Mouse (Mus musculus): ENCODE measurements around the gene Gm6337. TPM values are rescaled to one million over a fixed set of nuclear protein-coding genes. Genes with fewer than 3 reads are reported as not detected.
"Not testable (repeated sequence)": the region's sequence is repeated elsewhere in the genome, so short reads cannot be mapped to it uniquely, and the experiment has no call there.

Gene Gm6337
- polyA plus RNA-seq (2014; fragmentation: Nextera tagmentation; extraction: Ambion mirVana): not detected in 2 replicates

DNA sequence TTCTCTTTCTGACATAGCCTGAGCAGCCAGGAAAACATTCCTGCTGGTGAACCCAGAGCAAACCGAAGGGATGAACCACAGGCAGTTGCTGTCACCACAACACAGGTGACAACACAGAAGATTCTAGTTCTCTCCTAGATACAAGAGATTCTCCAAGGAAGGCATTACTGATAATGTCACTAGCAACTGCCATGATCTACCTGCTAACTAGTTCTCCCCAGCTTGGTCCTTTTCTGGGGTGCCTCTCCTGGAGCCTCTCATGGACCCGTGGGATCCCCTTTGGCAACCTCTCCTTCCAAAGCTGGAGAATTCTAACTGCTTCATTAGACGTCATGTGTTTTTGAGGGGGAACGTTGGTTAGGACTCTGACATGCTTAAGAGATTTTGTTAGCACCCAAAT lies at the start of gene Gm6337:
Gene Gm6337 (minus strand): TSS at position 101 of the 400 bp plus-strand sequence.
- ATAC-seq (ENCODE audit: low FRiP score, low TSS enrichment); H3K9ac ChIP-seq (ENCODE audit: low read depth, low read length); H3K27me3 ChIP-seq (ENCODE audit: control insufficient read depth, insufficient read depth, low read length); H3K27ac ChIP-seq (ENCODE audit: low read depth, low read length); H3K4me1 ChIP-seq (ENCODE audit: control insufficient read depth, insufficient read depth, low read length); H3K4me2 ChIP-seq (replicated peaks; ENCODE audit: low read depth, low read length); H3K9me3 ChIP-seq (ENCODE audit: control insufficient read depth, low read length); H3K4me3 ChIP-seq (ENCODE audit: low read length); H3K36me3 ChIP-seq (ENCODE audit: control insufficient read depth, insufficient read depth, low read length): not testable (repeated sequence)
- WGBS: 95% methylated on average over 2 of the region's 4 CpGs

DNA sequence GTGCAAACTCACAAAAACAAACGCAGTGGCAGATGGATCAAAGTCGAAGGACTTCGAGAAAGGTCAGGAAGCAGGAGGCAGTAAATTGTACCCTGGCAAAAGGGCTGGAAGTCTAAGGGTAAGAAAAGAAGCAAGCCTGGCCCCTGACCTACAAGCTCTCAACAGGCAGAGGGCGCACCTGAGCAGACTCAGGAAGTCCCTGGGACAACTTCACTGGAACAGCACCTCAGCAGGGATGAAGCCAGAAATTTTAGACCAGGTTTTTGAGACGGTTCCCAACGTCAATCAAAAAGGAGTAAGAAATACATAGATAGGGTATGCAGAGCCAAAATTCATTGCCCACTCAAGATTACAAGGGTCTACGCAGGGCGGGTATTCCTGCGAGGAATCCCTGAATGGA lies 49.4 kb upstream of the Gm6337 start:
- not testable (repeated sequence) for H3K27ac ChIP-seq (ENCODE audit: low read depth, low read length); H3K27me3 ChIP-seq (ENCODE audit: control insufficient read depth, insufficient read depth, low read length); ATAC-seq (ENCODE audit: low FRiP score, low TSS enrichment); H3K4me1 ChIP-seq (ENCODE audit: control insufficient read depth, insufficient read depth, low read length); H3K36me3 ChIP-seq (ENCODE audit: control insufficient read depth, insufficient read depth, low read length); H3K9me3 ChIP-seq (ENCODE audit: control insufficient read depth, low read length); H3K9ac ChIP-seq (ENCODE audit: low read depth, low read length)
- H3K4me2 ChIP-seq (replicated peaks; ENCODE audit: low read depth, low read length): peak overlapping the region; percentile 30; the same call in 1 of the 2 replicates
- WGBS: 5% methylated on average over 8 of the region's 9 CpGs
- peak overlapping the region; percentile 32; the same call in 1 of the 2 replicates for H3K4me3 ChIP-seq (ENCODE audit: low read length)

DNA sequence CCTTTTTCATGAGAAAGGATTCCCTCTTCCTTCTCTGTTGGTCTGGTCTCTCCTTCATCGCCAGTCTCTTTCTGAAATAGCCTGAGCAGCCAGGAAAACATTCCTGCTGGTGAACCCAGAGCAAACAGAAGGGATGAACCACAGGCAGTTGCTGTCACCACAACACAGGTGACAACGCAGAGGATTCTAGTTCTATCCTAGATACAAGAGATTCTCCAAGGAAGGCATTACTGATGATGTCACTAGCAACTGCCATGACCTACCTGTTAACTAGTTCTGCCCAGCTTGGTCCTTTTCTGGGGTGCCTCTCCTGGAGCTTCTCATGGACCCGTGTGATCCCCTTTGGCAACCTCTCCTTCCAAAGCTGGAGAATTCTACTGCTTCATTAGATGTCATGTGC lies 35.8 kb upstream of the Gm6337 start, which contains the start of gene Gm8206:
Gene Gm8206 (minus strand): TSS at position 101 of the 400 bp plus-strand sequence.
- not testable (repeated sequence) for H3K4me3 ChIP-seq (ENCODE audit: low read length); H3K9ac ChIP-seq (ENCODE audit: low read depth, low read length); H3K4me1 ChIP-seq (ENCODE audit: control insufficient read depth, insufficient read depth, low read length); H3K27ac ChIP-seq (ENCODE audit: low read depth, low read length); H3K4me2 ChIP-seq (replicated peaks; ENCODE audit: low read depth, low read length); ATAC-seq (ENCODE audit: low FRiP score, low TSS enrichment); H3K9me3 ChIP-seq (ENCODE audit: control insufficient read depth, low read length); H3K36me3 ChIP-seq (ENCODE audit: control insufficient read depth, insufficient read depth, low read length); H3K27me3 ChIP-seq (ENCODE audit: control insufficient read depth, insufficient read depth, low read length)
- 84% methylated on average over 2 of the region's 3 CpGs for WGBS

Other genes starting within 250 kb of the Gm6337 start
- gene Gm3424, start 227.9 kb downstream of the Gm6337 start, polyA plus RNA-seq (2014; fragmentation: Nextera tagmentation; extraction: Ambion mirVana): not detected in 2 replicates
- gene Gm8237, start 177.9 kb downstream of the Gm6337 start, polyA plus RNA-seq (2014; fragmentation: Nextera tagmentation; extraction: Ambion mirVana): not detected in 2 replicates
- 0.10 and 0.12 TPM in 2 replicates for gene Gm3248, start 96.5 kb downstream of the Gm6337 start, polyA plus RNA-seq (2014; fragmentation: Nextera tagmentation; extraction: Ambion mirVana)
- not detected in 2 replicates for gene Gm3453, start 79.1 kb downstream of the Gm6337 start, polyA plus RNA-seq (2014; fragmentation: Nextera tagmentation; extraction: Ambion mirVana)
- gene Gm8206, start 35.7 kb upstream of the Gm6337 start, polyA plus RNA-seq (2014; fragmentation: Nextera tagmentation; extraction: Ambion mirVana): 0.90 and 1.2 TPM in 2 replicates
- gene Gm3468, start 50.4 kb upstream of the Gm6337 start, polyA plus RNA-seq (2014; fragmentation: Nextera tagmentation; extraction: Ambion mirVana): 2.2 TPM in 2 replicates
- not detected in 2 replicates for gene Gm3476, start 67.5 kb upstream of the Gm6337 start, polyA plus RNA-seq (2014; fragmentation: Nextera tagmentation; extraction: Ambion mirVana)
- gene Gm21560, start 161.0 kb upstream of the Gm6337 start, polyA plus RNA-seq (2014; fragmentation: Nextera tagmentation; extraction: Ambion mirVana): not detected in 2 replicates
- 0.74 and 1.1 TPM in 2 replicates for gene Gm3411, start 229.0 kb upstream of the Gm6337 start, polyA plus RNA-seq (2014; fragmentation: Nextera tagmentation; extraction: Ambion mirVana)
- not detected in 2 replicates for gene Gm21103, start 246.6 kb upstream of the Gm6337 start, polyA plus RNA-seq (2014; fragmentation: Nextera tagmentation; extraction: Ambion mirVana)